In the genomic region with DNA sequence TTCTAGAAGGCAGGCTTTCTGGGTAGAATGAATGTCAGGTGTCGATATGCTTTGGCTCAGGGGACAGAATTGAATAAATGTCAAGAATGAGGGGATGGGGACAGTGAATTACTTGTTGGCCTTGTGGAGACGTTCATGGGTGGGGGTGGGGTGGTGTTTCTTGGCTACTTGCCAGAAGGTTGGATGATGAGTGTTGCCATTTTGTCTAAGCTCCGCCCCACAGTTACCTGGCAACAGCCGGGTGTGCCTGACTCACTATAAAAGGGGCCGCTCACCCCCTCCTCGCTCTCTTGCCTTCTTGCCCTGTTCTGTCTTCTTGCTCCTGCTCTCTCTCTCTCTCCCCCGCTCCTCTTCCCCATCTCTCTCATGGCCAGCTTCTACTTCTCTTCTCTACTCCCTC, we compare ENCODE assay signal across 13 mouse cellular contexts. TPM values are rescaled to one million over a fixed set of nuclear protein-coding genes. Genes with fewer than 3 reads are reported as not detected.
DNase-seq lines count a peak whose midpoint lies in the region; ATAC-seq and TF ChIP-seq lines count a peak whose summit lies in the region.
"Had no signal": no experiment of that assay in that cellular context is flagged by ENCODE, and none has a peak within 500 bp of the region (broad histone marks: within the 10 kb centered on the region; RNA-seq: fewer than 3 reads in every experiment).

No protein-coding gene starts in this region.

- H3K4me3 ChIP-seq in forebrain, embryonic 11.5 days (ENCODE audit: low read depth, low read length): no peak overlapping the region
- no peak overlapping the region for H3K4me3 ChIP-seq in forebrain, embryonic 15.5 days
- H3K4me3 ChIP-seq in hindbrain, embryonic 14.5 days (replicated peaks; ENCODE audit: low read length): no peak overlapping the region
- H3K4me3 ChIP-seq in kidney, adult 2 months (ENCODE audit: insufficient read depth, low read depth, low read length): no peak overlapping the region
- H3K4me3 ChIP-seq: liver, embryonic 12.5 days; megakaryocyte, embryonic 14.5 days had no signal

- H3K4me1 ChIP-seq in forebrain, embryonic 11.5 days (replicated peaks; ENCODE audit: control insufficient read depth, insufficient read depth, low read length): peaks cover 13% of the 10 kb centered on the region
- peaks cover 23% of the 10 kb centered on the region for H3K4me1 ChIP-seq in forebrain, embryonic 15.5 days
- H3K4me1 ChIP-seq in hindbrain, embryonic 14.5 days (replicated peaks; ENCODE audit: control insufficient read depth, insufficient read depth, low read length): peaks cover 7% of the 10 kb centered on the region; the same call in 1 of the 2 replicates
- H3K4me1 ChIP-seq in kidney, adult 2 months (ENCODE audit: control insufficient read depth, insufficient read depth, low read length): no peaks in the 10 kb centered on the region
- H3K4me1 ChIP-seq: liver, embryonic 12.5 days; megakaryocyte, embryonic 14.5 days had no signal

- no peaks in the 10 kb centered on the region for H3K9me3 ChIP-seq in forebrain, embryonic 11.5 days (ENCODE audit: control insufficient read depth, low read length)
- H3K9me3 ChIP-seq in forebrain, embryonic 15.5 days: no peaks in the 10 kb centered on the region
- no peaks in the 10 kb centered on the region for H3K9me3 ChIP-seq in hindbrain, embryonic 14.5 days (ENCODE audit: control insufficient read depth, low read length)
- H3K9me3 ChIP-seq: liver, embryonic 12.5 days had no signal

- TF ChIP-seq POLR2A in kidney, adult 2 months (IDR thresholded peaks at IDR 0.05; ENCODE audit: low read depth, low read length): no peak

- H3K27me3 ChIP-seq in forebrain, embryonic 11.5 days (ENCODE audit: control insufficient read depth, insufficient read depth, low read length): 0 out of 2 replicates have a peak, but pooled peaks cover 2% of the 10 kb centered on the region
- H3K27me3 ChIP-seq in forebrain, embryonic 15.5 days: no peaks in the 10 kb centered on the region
- no peaks in the 10 kb centered on the region for H3K27me3 ChIP-seq in hindbrain, embryonic 14.5 days (ENCODE audit: control insufficient read depth, insufficient read depth, low read length)
- H3K27me3 ChIP-seq in kidney, adult 2 months (replicated peaks; ENCODE audit: control insufficient read depth, insufficient read depth, low read length): no peaks in the 10 kb centered on the region
- H3K27me3 ChIP-seq: liver, embryonic 12.5 days had no signal

- no peak overlapping the region for H3K4me2 ChIP-seq in forebrain, embryonic 11.5 days (ENCODE audit: low read depth, low read length, severe bottlenecking)
- H3K4me2 ChIP-seq in forebrain, embryonic 15.5 days (replicated peaks): no peak overlapping the region
- H3K4me2 ChIP-seq in hindbrain, embryonic 14.5 days (replicated peaks): no peak overlapping the region
- H3K4me2 ChIP-seq: liver, embryonic 12.5 days had no signal

- DNase-seq in forebrain, embryonic 11.5 days (ENCODE audit: low spot score): peak; percentile 74
- peak; percentile 54 for DNase-seq in Muller cell, postnatal 12 days (ENCODE audit: inconsistent ontology term)
- DNase-seq in hindbrain, embryonic 14.5 days (ENCODE audit: low spot score): no peak
- peak; percentile 25 for DNase-seq in neural tube, embryonic 10.5 days (ENCODE audit: extremely low spot score, low spot score)
- DNase-seq in heart, adult 18-20 months: no peak
- no peak for DNase-seq in kidney, adult 2 months
- no peak for DNase-seq in heart, postnatal 10 days
- DNase-seq: B cell, adult 2 months; kidney, adult 9 months; thymus, postnatal 4 days had no signal

- H3K36me3 ChIP-seq in forebrain, embryonic 11.5 days (ENCODE audit: control insufficient read depth, insufficient read depth, low read length): no peaks in the 10 kb centered on the region
- H3K36me3 ChIP-seq in forebrain, embryonic 15.5 days: no peaks in the 10 kb centered on the region
- no peaks in the 10 kb centered on the region for H3K36me3 ChIP-seq in hindbrain, embryonic 14.5 days (replicated peaks; ENCODE audit: control insufficient read depth, insufficient read depth)
- H3K36me3 ChIP-seq in kidney, adult 2 months (ENCODE audit: control insufficient read depth, insufficient read depth, low read length): no peaks in the 10 kb centered on the region
- H3K36me3 ChIP-seq: liver, embryonic 12.5 days had no signal

- no peak overlapping the region for H3K9ac ChIP-seq in forebrain, embryonic 11.5 days (ENCODE audit: low read length)
- H3K9ac ChIP-seq in forebrain, embryonic 15.5 days (replicated peaks): no peak overlapping the region
- no peak overlapping the region for H3K9ac ChIP-seq in hindbrain, embryonic 14.5 days
- H3K9ac ChIP-seq: liver, embryonic 12.5 days had no signal

- intact Hi-C loops in heart, postnatal 10 days (cut with DNase I): no loop called here

- H3K27ac ChIP-seq in forebrain, embryonic 11.5 days (ENCODE audit: low read depth, low read length): peak overlapping the region; percentile 25; the same call in 1 of the 2 replicates
- no peak overlapping the region for H3K27ac ChIP-seq in forebrain, embryonic 15.5 days (replicated peaks)
- no peak overlapping the region for H3K27ac ChIP-seq in hindbrain, embryonic 14.5 days
- no peak overlapping the region for H3K27ac ChIP-seq in kidney, adult 2 months (ENCODE audit: insufficient read depth, low read depth, low read length)
- H3K27ac ChIP-seq: liver, embryonic 12.5 days had no signal

- TF ChIP-seq CTCF in kidney, adult 2 months (conservative IDR thresholded peaks at IDR 0.05; ENCODE audit: insufficient read depth, insufficient read length, low read depth, low read length): no peak

- WGBS in forebrain, embryonic 11.5 days: 54% methylated on average over 7 of the region's 7 CpGs
- whole genome bisulfite sequencing in forebrain, embryonic 15.5 days: 36% methylated on average over 7 of the region's 7 CpGs
- WGBS in hindbrain, embryonic 14.5 days: 29% methylated on average over 7 of the region's 7 CpGs
- WGBS in kidney, adult 2 months: 79% methylated on average over 7 of the region's 7 CpGs

- peak; percentile 42 for ATAC-seq in forebrain, embryonic 11.5 days (replicated peaks; ENCODE audit: low FRiP score)
- no peak for ATAC-seq in forebrain, embryonic 15.5 days (replicated peaks)
- peak; percentile 72; the same call in 1 of the 2 replicates for ATAC-seq in hindbrain, embryonic 14.5 days (ENCODE audit: low FRiP score)
- ATAC-seq: liver, embryonic 12.5 days had no signal

RNA-seq across cellular contexts. Expression of a gene that starts 56.7 kb away (rescaled TPM):
- 318 and 355 TPM in 2 replicates for polyA plus RNA-seq in forebrain, embryonic 11.5 days (2014; fragmentation: Nextera tagmentation; extraction: Ambion mirVana)
- polyA plus RNA-seq in forebrain, embryonic 15.5 days (2015; fragmentation: Nextera tagmentation; extraction: Ambion mirVana): 229 and 257 TPM in 2 replicates
- polyA plus RNA-seq in hindbrain, embryonic 14.5 days (2014; fragmentation: Nextera tagmentation; extraction: Ambion mirVana): 211 and 298 TPM in 2 replicates
- 10 to 100 TPM; 15.8 to 18.0 TPM for total RNA-seq in heart, adult 18-20 months (2021)
- polyA plus RNA-seq in kidney, adult 2 months (2012; rRNA removed): 24.4 and 49.4 TPM in 2 replicates
- 10 to 100 TPM; 27.2 to 36.1 TPM for total RNA-seq in heart, postnatal 10 days (2021)

Comparison
In these comparisons a context has a peak if more than half of its experiments do, and no peak if none do; other contexts are left out.
1. DNase-seq: peak in forebrain, embryonic 11.5 days (single experiment), Muller cell, postnatal 12 days (single experiment) and neural tube, embryonic 10.5 days (single experiment); none in hindbrain, embryonic 14.5 days (single experiment), heart, adult 18-20 months (0 of 2), kidney, adult 2 months (single experiment) and heart, postnatal 10 days (0 of 2).